Mouse (Mus musculus) small intestine, adult 2 months (tissue): Measurements from ENCODE around the gene Tnni1.

Source experiments
- CTCF ChIP-seq: fragments of 200-500 bp; IDR thresholded peaks from 2 replicates; pipeline ENCODE4 v1.5.1; 2012; ENCODE audit warnings: low read depth, mild to moderate bottlenecking, control low read depth, inconsistent platforms, low read length, moderate library complexity, mixed read lengths; ENCODE audit not compliant: insufficient replicate concordance, insufficient read length; ENCODE audit errors: extremely low read depth
- POLR2A ChIP-seq: fragments of 200-500 bp; IDR thresholded peaks from 2 replicates; pipeline ENCODE4 v1.6.1; 2012; ENCODE audit warnings: low read depth, mild to moderate bottlenecking, control low read depth, inconsistent platforms, low read length, moderate library complexity

DNA sequence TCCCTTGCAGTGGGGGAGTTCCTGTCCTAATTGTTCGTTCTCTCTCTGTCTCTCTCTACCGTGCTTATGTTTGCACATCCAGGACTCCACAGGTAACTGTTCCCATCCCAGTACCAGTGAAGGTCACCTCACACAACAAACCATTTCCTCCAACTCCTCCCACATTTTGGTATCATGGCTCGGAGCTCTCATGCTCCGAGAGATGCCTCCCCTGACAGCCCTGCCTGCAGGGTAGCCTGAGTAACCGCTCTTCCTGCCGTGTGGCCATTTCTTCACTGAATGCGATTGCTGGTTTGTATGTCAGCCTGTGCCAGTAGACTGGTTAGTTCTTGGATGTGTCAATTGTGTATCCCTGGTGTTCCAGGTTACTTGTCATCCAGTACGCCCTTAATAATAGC lies 7.7 kb upstream of the Tnni1 start:
- TF ChIP-seq POLR2A = no peak
- no peak for TF ChIP-seq CTCF
